Mouse (Mus musculus) CH12.LX (cell line): Measurements from ENCODE around the gene Lhfp.

Experiments used
- E2F4 ChIP-seq: IDR thresholded peaks from 2 replicates; pipeline ENCODE4 v1.6.1; 2011; ENCODE audit warnings: low read depth, low read length, improper control_type of control experiment; ENCODE audit not compliant: insufficient replicate concordance
- POLR2A ChIP-seq: IDR thresholded peaks from 2 replicates; pipeline ENCODE4 v1.6.1; 2011; ENCODE audit warnings: low read depth, mild to moderate bottlenecking, improper control_type of control experiment, low read length
- POLR2AphosphoS2 ChIP-seq: IDR thresholded peaks from 2 replicates; pipeline ENCODE4 v1.6.1; 2011; ENCODE audit warnings: low read depth, low read length, improper control_type of control experiment

- TF ChIP-seq POLR2A, result no peak
- no peak for TF ChIP-seq POLR2AphosphoS2
- no peak for TF ChIP-seq E2F4
Observed at GRCm38 (mm10) chr3:53173310-53174063, 132.2 kb downstream of the Lhfp start.
